Mouse (Mus musculus): Measurements from ENCODE around the gene Mdc1.

The Mdc1 gene

DNA sequence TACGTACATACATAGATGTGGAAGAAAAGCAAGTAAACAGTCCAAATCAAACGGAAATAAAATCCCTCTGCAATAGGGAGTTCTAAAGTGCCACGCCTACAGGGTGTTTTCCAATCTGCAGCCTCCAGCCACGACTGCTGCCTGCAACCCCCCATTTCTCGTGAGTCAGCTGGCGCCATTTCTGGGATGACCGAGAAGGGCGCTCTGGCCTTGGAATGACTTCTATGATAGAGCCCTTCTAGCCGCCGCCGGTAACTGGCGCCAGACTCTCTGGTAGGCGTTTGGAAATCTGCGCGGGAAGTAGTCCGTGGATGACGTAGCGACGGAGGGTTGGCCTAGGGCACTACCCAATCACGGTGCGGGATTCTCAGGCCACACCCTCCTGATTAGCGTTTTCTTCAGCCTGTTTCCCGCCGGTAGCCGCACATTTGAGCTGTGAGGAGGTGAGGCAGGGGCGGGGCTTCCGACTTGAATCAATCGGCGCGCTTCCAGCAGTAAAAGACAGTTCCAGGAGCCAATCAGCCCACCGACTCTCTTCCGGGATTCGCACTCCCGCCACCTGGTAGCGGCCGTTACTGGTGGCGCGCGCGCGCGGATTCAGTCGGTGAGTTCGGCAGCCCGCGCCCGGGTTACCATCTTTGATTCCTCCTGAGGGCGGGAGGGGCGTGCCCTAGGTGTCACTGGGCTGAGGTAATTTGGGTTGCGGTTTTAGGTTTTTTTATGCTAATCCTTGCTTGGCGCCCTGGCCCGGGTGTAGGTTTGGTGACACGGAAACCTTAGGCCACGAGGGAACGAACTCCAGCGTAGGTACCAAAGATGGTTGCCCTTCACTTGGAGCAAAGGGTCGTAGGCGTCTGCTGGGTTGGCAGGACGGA is at the start of gene Mdc1:
Gene Mdc1, plus strand, starts transcription at position 440 of the 875 bp plus-strand sequence.
- DNase-seq (ENCODE audit: low read depth, low spot score) = peak; percentile 100

DNA sequence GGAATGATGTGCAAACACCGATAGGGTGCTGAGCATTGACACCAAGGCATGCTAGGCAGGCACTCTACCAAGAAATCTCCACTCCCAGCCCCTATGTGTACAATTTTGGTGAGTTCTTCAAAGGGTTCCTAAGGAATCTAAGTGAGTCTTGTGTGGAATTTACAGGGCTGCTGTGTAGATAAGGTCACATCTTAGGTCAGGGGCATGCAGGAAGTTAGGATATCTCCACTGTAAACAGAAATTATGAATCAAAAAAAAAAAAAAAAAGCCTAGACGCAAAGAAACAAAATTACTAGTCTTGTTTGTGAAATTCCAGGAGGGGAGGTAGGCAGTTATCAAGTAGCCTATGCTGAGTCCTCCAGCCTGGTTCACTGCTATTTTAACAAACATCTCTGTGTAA is 48.5 kb upstream of the Mdc1 start:
- DNase-seq (ENCODE audit: low read depth, low spot score) = no peak

DNA sequence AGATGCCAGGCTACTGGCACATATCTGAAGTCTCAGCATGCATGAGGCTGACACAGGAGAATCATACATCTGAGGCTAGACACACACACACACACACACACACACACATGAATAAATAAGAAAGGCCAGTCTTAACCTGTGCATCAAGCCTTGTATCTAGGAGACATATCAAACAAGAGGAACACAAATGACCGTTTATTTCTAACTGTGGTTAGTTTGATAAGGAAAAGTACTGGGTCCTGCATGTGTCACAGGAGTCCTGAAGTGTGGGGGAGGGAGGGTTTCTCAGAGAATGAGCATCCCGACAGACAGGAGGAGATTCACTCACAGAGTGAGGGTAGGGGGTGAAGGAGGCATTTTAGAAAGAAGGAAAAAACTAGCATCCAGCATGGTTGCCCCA is 46.2 kb upstream of the Mdc1 start:
- DNase-seq (ENCODE audit: low read depth, low spot score) = no peak

DNA sequence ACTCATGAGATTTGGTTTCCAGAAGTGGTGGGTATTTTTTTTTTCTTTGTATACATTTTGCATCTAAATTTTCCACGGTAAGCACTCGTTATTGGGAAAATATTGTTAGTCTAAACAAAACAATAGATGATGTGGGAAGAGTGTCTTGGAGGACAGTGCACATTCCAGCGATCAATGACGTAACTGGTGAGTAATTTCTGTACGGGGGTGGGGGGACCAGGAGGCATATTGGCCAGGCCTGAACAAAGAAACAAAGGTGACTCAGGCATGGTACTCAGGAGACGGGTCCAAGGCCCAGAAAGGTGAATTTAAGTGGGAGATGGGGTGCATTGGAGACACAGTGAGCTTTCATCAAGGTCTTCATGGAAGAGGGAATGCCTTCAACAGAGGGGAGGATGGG is 45.7 kb upstream of the Mdc1 start:
- no peak for DNase-seq (ENCODE audit: low read depth, low spot score)

DNA sequence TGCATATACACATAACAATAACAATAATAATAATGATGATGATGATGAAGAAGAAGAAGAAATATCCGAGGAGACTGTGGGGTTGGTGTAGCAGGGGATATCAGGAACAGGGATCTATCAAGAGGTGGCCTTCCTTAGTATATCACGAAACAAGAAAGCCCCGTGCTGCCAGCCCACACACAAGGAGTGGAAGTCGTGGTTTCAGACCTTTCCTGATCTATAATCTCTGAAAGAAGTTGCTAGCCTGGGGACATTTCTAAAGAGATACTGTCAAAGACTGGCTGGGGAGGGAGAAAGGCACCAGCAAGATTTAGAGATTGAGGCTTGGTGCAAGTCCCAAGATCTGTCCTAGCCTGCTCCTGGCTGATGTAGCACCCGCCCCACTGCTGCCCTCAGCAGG is 44.5 kb upstream of the Mdc1 start:
- no peak for DNase-seq (ENCODE audit: low read depth, low spot score)

DNA sequence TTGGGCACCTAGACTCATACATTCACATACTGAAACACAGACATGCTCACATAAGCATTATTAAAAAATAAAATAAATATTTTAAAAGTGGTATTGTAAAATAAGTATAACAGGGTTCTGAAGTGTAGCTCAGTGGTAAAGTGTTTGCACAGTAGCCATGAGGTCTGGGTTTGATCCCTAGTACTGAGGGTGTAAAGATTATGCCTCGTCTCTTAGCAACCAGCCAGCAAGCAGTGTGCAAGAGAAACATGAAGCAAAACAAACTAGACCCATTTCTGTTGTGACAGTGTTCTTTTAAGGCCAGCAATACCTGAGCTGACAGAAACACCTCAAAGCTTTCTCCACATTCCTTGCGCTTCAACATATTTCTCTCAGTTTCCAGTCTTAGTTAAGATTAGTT is 40.4 kb upstream of the Mdc1 start:
- DNase-seq (ENCODE audit: low read depth, low spot score) = no peak

DNA sequence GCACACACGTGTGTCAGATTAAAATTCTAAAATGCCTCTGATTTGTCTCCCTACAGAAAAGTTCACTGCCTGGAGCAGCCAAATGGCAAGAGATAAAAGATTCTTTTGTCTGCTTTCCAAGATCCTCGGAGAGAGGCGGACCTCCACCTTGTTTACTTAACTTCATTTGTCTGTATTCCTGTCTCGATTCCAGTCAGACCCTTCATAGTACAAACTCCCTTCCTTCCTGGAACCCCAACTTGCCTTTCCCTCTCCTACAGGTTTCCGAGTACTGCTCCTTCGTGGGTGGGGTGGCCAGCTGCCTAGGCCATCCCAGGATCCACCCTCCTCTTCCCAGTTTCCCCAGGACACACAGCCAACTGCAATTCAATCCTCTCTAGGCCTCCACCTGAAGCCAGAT is 38.3 kb upstream of the Mdc1 start:
- DNase-seq (ENCODE audit: low read depth, low spot score) = no peak

DNA sequence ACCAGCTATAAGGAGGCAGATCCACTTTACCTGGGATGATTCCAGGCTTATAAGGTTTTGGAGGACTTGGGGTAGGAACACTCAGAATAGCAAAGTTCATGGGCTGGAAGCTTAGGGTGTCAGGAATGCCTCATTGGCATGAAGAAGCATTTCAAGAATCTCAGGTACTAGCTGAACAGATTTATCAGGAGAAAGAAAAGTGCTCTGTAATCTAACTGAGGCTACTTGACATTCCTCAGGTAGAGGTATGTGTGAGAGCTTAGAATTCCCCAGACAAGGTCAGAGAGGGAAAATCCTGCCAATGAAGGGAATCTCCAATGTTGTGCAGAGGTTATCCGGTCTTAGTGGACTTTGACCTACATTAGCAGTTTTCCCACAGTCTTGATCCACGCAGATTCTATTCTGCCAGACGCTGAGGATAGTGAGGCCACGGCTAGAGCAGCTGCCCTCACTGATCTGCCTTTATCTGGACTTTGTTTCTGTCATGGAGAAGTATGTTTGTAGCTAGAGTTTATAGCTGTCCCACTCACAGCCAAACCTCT is 37.4 kb upstream of the Mdc1 start:
- DNase-seq (ENCODE audit: low read depth, low spot score) = no peak

DNA sequence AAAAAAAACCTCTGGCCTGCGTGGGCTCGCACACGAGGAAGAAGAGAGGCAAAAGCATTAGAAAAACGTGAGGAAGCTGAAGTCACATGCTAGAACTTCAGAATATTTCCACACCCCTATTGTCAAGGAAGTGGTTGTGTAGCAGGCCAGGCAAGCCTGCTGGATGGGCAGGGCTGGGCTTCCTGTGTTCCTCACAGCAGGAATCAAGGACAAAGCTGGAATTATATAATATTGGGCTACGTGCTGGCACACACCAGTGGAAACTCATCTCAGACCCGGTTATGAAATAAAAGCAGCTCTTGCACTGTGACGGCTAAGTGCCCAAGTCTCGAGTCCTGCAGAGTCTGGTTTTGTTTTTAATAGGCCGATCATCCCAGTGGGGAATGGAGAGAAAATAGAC is 33.2 kb upstream of the Mdc1 start:
- DNase-seq (ENCODE audit: low read depth, low spot score) = no peak

DNA sequence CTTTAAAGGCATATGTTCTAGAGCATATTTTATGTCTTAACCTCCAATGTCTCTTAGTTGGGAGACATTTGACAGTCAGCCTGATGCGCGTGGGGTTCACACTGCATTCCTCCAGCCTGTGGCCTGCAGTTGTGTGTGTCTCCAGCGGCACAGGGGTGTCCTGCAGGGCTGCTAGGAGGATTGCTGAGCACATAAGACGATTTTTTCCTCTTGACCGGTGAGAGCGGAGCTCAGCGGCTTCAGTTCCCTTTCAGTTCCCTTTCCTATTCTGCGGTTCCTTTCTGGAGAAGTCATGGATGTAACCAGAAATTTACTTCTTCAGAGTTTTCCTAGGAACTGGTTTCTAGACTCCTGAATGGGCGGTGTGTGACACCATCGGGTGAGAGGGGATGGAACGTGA is 31.9 kb upstream of the Mdc1 start:
- DNase-seq (ENCODE audit: low read depth, low spot score) = no peak

DNA sequence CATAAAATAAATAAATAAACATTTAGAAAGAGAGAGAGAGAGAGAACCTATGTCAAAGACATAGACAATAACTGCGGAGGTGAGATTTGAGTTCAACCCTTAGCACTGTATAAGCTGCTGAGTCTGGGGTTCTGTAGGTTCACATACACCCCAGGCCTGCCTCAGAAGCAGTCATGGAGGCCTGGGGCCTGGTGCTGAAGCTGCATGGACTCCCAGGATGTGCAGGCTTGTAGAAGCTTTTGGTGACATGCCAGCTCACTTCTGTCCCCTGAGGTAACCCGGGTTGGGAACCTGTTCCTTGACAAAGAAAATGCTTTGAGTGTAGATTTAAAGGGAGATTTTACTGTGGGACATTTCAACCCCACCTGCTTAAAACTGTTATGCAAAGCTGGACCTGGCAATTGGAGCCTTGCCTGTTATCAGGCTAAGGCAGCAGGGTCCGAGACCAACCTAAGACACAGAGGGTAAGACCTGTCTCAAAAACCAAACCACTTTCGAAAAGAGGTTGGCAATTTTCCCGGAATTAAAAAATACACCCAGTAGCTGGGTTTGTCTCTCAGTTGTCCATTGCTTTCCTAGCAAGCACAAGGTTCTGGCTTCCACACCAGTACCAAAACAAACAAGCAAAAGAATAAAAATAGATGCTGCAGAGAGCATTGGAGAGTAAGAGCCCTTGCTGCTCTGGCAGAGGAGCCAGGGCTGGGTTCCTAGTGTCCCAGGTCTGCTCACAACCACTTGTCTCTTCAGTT is 30.2 kb upstream of the Mdc1 start:
- no peak for DNase-seq (ENCODE audit: low read depth, low spot score)

DNA sequence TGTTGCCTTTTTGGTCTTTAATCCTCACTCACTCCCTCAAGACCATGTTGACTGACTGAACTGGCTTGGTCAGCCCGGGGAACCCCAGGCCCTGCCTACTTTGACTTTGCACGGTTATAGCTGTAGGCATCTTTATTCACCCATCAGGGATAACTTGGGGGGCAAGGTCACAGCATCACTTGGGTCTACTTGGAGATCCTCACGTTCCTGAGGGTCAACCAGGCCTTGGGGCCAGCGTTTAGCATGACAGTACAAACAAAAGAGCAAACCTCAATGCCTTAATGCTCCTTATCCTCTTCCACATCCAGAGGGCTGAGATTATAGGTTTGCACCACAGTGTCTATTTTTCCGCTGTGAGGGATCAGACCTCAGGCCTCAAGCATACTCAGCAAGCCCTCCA is 29.0 kb upstream of the Mdc1 start:
- DNase-seq (ENCODE audit: low read depth, low spot score) = no peak

DNA sequence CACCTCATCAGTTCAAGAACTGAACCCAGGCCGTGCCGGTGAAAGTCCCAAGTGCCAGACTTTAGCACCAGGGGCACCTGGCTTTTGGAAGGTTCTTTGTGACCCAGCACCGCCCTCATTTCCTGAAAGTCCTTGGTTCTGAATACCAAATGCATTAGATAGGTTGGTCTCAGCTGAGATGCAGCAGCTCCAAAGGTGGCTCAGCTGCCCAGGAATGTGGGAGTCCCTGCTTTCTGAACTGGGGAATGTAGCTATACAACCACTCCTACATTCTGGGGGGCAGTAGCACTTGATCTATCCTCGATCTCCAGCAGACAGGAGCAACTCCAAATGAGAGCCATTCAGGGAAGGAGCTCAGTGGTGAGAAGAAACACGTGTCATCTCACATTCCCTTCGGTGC is 28.6 kb upstream of the Mdc1 start:
- no peak for DNase-seq (ENCODE audit: low read depth, low spot score)

DNA sequence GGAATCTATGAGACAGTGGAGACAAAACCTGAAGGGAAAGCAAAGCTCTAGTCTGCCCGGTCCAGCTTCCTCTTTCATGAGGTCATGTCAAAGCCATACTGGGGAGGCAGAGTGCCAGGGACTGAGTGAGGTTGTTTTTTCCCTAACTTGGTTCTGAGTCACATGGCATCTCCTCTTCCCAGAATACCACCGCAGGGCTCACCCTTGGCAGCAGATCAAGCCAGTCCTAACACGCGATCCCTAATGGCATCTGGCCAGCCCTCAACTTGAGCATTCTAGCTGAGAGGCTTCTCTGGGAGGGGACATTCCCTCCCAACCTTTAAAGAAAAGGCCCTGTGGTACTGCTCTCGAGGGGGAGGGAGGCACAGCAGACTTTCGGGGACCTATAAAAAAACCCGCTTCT is 28.1 kb upstream of the Mdc1 start:
- no peak for DNase-seq (ENCODE audit: low read depth, low spot score)

DNA sequence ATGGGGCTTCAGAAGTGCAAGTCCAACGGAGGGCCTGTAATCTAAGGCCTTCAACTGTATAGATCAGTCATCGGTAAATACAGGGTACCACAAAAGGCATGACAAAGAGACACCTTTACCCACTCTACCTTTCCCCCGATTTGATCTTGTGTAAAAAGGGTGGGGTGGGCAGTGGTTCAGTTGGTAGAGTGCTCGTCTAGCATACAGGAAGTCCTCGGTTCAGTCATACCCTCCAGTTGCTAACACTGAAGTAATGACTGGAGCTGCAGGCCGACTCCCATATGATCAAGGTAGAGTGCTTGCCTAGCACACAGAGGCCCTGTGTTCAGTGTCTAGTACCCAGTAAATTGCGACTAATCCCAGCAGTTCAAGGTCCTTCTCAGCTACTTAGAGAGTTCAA is 27.7 kb upstream of the Mdc1 start:
- no peak for DNase-seq (ENCODE audit: low read depth, low spot score)

DNA sequence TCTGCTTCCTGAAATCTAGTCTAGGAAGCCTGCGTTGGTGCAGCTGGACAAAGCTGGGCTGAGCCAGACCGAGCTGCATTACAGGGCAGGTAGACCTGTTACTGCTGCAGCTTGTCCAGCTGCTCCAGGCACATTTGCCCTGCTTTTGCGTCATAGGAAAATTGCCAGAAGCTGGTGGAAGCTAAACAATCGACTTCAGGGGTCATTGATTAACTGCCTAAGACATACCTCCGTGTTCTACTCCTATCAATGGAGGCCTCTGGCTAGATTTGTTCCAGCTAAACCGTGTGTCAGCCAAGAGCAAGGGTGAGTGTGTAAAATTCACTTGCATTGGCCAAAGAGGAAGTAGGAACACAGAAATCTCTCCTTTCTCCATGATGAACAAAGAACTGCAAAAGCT is 26.6 kb upstream of the Mdc1 start:
- DNase-seq (ENCODE audit: low read depth, low spot score) = no peak

DNA sequence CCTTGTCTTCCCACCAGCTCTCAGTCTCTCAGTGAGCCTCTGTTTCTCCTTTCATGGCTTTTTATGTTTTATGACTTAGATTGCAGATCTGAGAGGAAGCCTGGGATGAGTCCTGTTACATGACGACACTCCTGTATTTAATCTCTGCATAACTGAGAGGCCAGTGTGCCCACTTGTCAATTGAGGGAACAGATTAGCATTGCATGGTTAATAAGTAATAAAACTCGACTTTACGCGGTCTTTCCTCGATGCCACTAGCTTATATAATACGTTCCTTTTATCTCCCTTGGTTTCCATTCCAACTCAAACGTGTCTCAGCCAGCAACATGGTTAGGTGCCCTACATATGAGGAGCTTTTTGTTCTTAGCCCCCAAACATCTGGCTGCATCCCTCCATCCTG is 25.5 kb upstream of the Mdc1 start:
- no peak for DNase-seq (ENCODE audit: low read depth, low spot score)

DNA sequence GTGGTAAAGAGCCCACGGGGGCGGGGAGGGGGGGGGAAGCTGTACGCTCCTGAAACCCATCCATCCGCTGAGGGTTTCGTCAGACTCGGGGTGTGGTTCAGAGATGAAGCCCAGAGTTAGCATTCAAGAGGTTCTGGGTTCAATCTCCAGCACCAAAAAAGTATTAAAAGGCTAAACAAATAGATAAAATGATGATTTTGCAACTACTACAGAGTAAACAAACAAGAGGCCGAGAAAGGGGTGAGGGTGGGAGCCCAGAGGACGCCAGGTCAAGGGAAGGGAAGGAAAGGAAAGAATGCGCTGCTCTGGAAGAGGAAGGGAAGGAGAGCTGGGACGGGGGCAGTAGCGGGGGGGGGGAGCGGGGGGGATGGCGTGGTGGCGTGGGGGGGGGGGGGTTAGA is 24.6 kb upstream of the Mdc1 start:
- no peak for DNase-seq (ENCODE audit: low read depth, low spot score)

DNA sequence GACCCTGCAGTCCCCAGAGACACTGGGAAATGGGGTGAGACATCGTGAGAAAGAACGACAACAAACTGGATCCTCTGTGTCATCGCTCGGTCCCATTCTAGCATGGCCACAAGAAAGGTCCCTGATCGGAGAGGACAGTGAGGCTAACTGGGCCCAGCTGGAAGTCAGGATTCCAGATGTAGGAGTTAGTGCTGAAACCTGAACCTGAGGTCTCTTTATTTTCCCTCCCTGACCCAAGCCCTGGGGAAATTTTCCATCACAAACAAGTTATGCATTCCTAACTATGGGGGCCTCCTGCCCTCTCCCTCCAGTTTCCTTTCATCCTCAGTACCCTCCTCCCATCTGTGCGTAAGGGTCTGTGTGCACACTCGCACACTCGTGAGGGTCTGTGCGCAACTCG is 24.1 kb upstream of the Mdc1 start:
- peak; percentile 59 for DNase-seq (ENCODE audit: low read depth, low spot score)

DNA sequence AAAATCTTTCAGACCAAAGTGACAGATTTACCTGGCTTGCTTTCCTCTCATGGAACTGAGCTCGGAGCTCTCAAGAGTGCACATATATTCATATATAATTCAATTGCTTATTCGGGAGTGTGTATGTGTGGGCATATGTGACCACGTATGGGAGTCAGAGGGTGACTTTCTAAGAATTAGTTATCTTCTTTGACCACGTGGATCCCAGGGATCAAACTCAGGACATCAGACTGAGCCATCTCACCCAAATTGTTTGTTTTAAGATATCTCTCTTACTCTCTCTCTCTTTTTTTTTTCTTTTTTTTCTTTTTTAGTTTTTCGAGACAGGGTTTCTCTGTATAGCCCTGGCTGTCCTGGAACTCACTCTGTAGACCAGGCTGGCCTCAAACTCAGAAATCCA is 21.2 kb upstream of the Mdc1 start:
- no peak for DNase-seq (ENCODE audit: low read depth, low spot score)

DNA sequence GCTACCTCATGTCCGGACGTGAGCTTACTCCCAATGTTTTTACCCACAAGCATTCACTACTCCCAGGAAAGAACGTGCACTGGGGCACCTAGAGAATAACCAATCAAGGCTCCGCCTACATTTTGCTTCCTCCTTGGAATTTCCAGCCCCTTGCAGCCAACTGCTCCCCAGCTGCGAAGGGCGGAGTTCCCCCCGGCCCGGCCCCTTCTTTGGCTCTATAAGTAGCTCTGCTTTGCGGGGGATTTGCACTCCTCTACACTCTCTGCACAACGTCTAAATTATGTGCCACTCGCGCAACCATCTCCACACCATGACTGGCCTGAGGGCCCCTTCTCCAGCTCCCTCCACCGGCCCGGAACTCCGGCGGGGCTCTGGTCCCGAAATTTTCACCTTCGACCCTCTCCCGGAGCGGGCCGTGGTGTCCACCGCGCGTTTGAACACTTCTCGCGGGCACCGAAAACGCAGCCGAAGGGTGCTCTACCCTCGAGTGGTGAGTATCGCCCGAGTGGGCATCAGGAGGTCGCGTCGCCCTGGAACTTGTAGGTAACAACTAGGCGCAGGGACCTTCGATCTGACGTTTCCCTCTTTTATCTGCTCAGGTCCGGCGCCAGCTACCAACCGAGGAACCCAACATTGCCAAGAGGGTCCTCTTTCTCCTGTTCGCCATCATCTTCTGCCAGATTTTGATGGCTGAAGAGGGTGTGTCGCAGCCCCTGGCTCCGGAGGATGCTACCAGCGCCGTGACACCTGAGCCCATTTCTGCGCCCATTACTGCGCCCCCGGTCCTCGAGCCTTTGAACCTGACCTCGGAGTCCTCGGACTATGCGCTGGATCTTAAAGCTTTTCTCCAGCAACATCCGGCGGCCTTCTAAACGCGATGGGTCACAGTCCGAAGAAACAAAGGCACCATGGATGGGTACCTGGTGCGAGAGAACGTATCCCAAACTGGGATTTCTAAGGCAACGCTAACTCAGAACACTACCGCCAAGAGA is 19.6 kb upstream of the Mdc1 start, which contains the start of gene Ier3:
Gene Ier3, plus strand, starts transcription at position 246 of the 992 bp plus-strand sequence.
- peak; percentile 78 for DNase-seq (ENCODE audit: low read depth, low spot score)

DNA sequence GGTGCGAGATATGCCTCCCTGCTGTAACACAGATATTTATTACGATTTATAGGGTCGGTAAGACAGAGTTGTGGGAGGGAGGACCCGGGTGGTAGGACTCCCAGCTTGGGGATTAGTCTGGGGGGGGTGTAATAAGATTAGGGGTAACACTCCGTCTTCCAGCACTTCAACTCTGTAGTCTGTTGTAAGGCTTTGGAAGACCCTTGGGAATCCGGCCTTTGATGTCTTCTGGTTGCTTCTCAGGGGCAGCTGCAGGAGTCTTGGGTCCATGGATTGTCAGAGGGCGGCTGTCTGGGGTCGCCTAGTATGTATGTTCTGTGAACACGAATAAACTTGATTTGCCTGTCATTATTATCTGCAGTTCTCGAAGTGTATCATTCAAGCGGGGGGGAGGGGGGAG is 18.8 kb upstream of the Mdc1 start:
- no peak for DNase-seq (ENCODE audit: low read depth, low spot score)
